Mouse (Mus musculus): ENCODE measurements around the gene Itih5. TPM values are rescaled to one million over a fixed set of nuclear protein-coding genes. Genes with fewer than 3 reads are reported as not detected.

Gene Itih5
- total and polyA plus RNA-seq, 2 experiments from 2014 or later: 11.6 to 16.7 TPM

GRCm38 (mm10) chr2:10127471-10127870 is 25.9 kb upstream of the Itih5 start:
- Histone ChIP-seq H3K27me3 (ENCODE audit: insufficient read depth, low read length) (no peaks in the 10 kb centered on the region), H3K9me3 (ENCODE audit: low read length) (no peaks in the 10 kb centered on the region), H3K27ac (no peak overlapping the region), H3K9ac (replicated peaks; ENCODE audit: low read length) (no peak overlapping the region), H3K36me3 (ENCODE audit: insufficient read depth, low read length) (no peaks in the 10 kb centered on the region), H3K4me1 (ENCODE audit: insufficient read depth, low read length) (no peaks in the 10 kb centered on the region), H3K4me3 (ENCODE audit: low read length) (no peak overlapping the region), H3K4me2 (ENCODE audit: low read depth, low read length) (no peak overlapping the region)
- WGBS: 92% methylated on average over 5 of the region's 5 CpGs
- TF ChIP-seq CTCF (IDR thresholded peaks at IDR 0.05; ENCODE audit: low read depth): no peak
- ATAC-seq (no peak), DNase-seq (ENCODE audit: low spot score) (no peak)

- no peak for DNase-seq (ENCODE audit: low spot score)
- Histone ChIP-seq H3K36me3 (ENCODE audit: insufficient read depth, low read length) (no peaks in the 10 kb centered on the region), H3K4me2 (ENCODE audit: low read depth, low read length) (no peak overlapping the region), H3K27me3 (ENCODE audit: insufficient read depth, low read length) (no peaks in the 10 kb centered on the region), H3K27ac (no peak overlapping the region), H3K9ac (replicated peaks; ENCODE audit: low read length) (no peak overlapping the region), H3K4me1 (ENCODE audit: insufficient read depth, low read length) (no peaks in the 10 kb centered on the region), H3K4me3 (ENCODE audit: low read length) (no peak overlapping the region), H3K9me3 (ENCODE audit: low read length) (no peaks in the 10 kb centered on the region)
- ATAC-seq: no peak
- no peak for TF ChIP-seq CTCF (IDR thresholded peaks at IDR 0.05; ENCODE audit: low read depth)
- WGBS: 83% methylated on average over 4 of the region's 4 CpGs
These were observed 24.8 kb upstream of the Itih5 start for GRCm38 (mm10) chr2:10128571-10128970.

GRCm38 (mm10) chr2:10130341-10130990 is 22.9 kb upstream of the Itih5 start:
- TF ChIP-seq CTCF (IDR thresholded peaks at IDR 0.05; ENCODE audit: low read depth): no peak
- Histone ChIP-seq H3K9ac (replicated peaks; ENCODE audit: low read length) (no peak overlapping the region), H3K9me3 (ENCODE audit: low read length) (no peaks in the 10 kb centered on the region), H3K27ac (no peak overlapping the region), H3K36me3 (ENCODE audit: insufficient read depth, low read length) (no peaks in the 10 kb centered on the region), H3K4me1 (ENCODE audit: insufficient read depth, low read length) (no peaks in the 10 kb centered on the region), H3K27me3 (ENCODE audit: insufficient read depth, low read length) (no peaks in the 10 kb centered on the region), H3K4me3 (ENCODE audit: low read length) (no peak overlapping the region), H3K4me2 (ENCODE audit: low read depth, low read length) (no peak overlapping the region)
- WGBS: 75% methylated on average over 8 of the region's 8 CpGs
- ATAC-seq (no peak), DNase-seq (ENCODE audit: low spot score) (no peak)

GRCm38 (mm10) chr2:10131296-10131695 is 22.1 kb upstream of the Itih5 start, which contains the start of gene Itih2:
Gene Itih2 (minus strand): TSS chr2:10131396.
- no peak for TF ChIP-seq CTCF (IDR thresholded peaks at IDR 0.05; ENCODE audit: low read depth)
- H3K4me1 ChIP-seq (ENCODE audit: insufficient read depth, low read length): no peaks in the 10 kb centered on the region
- DNase-seq (ENCODE audit: low spot score) (no peak), ATAC-seq (no peak)
- H3K9ac ChIP-seq (replicated peaks; ENCODE audit: low read length): no peak within 1 kb of the TSS
- WGBS: 90% methylated on average over 4 of the region's 4 CpGs
- H3K27me3 ChIP-seq (ENCODE audit: insufficient read depth, low read length): no peaks in the 10 kb centered on the region
- H3K4me2 ChIP-seq (ENCODE audit: low read depth, low read length): no peak within 1 kb of the TSS
- no peak within 1 kb of the TSS for H3K4me3 ChIP-seq (ENCODE audit: low read length)
- H3K36me3 ChIP-seq (ENCODE audit: insufficient read depth, low read length): no peaks in the 10 kb centered on the region
- H3K27ac ChIP-seq: no peak within 1 kb of the TSS
- no peaks in the 10 kb centered on the region for H3K9me3 ChIP-seq (ENCODE audit: low read length)

- no peak overlapping the region for H3K4me2 ChIP-seq (ENCODE audit: low read depth, low read length)
- H3K4me1 ChIP-seq (ENCODE audit: insufficient read depth, low read length): no peaks in the 10 kb centered on the region
- no peak overlapping the region for H3K27ac ChIP-seq
- H3K4me3 ChIP-seq (ENCODE audit: low read length): no peak overlapping the region
- no peak for TF ChIP-seq CTCF (IDR thresholded peaks at IDR 0.05; ENCODE audit: low read depth)
- ATAC-seq (no peak), DNase-seq (ENCODE audit: low spot score) (no peak)
- H3K9ac ChIP-seq (replicated peaks; ENCODE audit: low read length): no peak overlapping the region
- 77% methylated on average over 1 of the region's 1 CpGs for WGBS
- no peaks in the 10 kb centered on the region for H3K9me3 ChIP-seq (ENCODE audit: low read length)
- H3K27me3 ChIP-seq (ENCODE audit: insufficient read depth, low read length): no peaks in the 10 kb centered on the region
- no peaks in the 10 kb centered on the region for H3K36me3 ChIP-seq (ENCODE audit: insufficient read depth, low read length)
These were observed 21.2 kb upstream of the Itih5 start for GRCm38 (mm10) chr2:10132128-10132527.

- no peaks in the 10 kb centered on the region for H3K36me3 ChIP-seq (ENCODE audit: insufficient read depth, low read length)
- H3K9ac ChIP-seq (replicated peaks; ENCODE audit: low read length): no peak overlapping the region
- H3K27me3 ChIP-seq (ENCODE audit: insufficient read depth, low read length): no peaks in the 10 kb centered on the region
- H3K4me2 ChIP-seq (ENCODE audit: low read depth, low read length): no peak overlapping the region
- ATAC-seq: no peak
- 73% methylated on average over 6 of the region's 6 CpGs for WGBS
- no peaks in the 10 kb centered on the region for H3K9me3 ChIP-seq (ENCODE audit: low read length)
- H3K4me1 ChIP-seq (ENCODE audit: insufficient read depth, low read length): no peaks in the 10 kb centered on the region
- H3K4me3 ChIP-seq (ENCODE audit: low read length): no peak overlapping the region
- H3K27ac ChIP-seq: no peak overlapping the region
- DNase-seq (ENCODE audit: low spot score): no peak
- TF ChIP-seq CTCF (IDR thresholded peaks at IDR 0.05; ENCODE audit: low read depth): no peak
These were observed 19.4 kb upstream of the Itih5 start for GRCm38 (mm10) chr2:10133941-10134340.

- H3K9me3 ChIP-seq (ENCODE audit: low read length): no peaks in the 10 kb centered on the region
- H3K4me2 ChIP-seq (ENCODE audit: low read depth, low read length): no peak overlapping the region
- H3K9ac ChIP-seq (replicated peaks; ENCODE audit: low read length): no peak overlapping the region
- DNase-seq (ENCODE audit: low spot score): no peak
- no peaks in the 10 kb centered on the region for H3K36me3 ChIP-seq (ENCODE audit: insufficient read depth, low read length)
- TF ChIP-seq CTCF (IDR thresholded peaks at IDR 0.05; ENCODE audit: low read depth): no peak
- no peaks in the 10 kb centered on the region for H3K4me1 ChIP-seq (ENCODE audit: insufficient read depth, low read length)
- H3K27me3 ChIP-seq (ENCODE audit: insufficient read depth, low read length): no peaks in the 10 kb centered on the region
- no peak overlapping the region for H3K27ac ChIP-seq
- ATAC-seq: no peak
- H3K4me3 ChIP-seq (ENCODE audit: low read length): no peak overlapping the region
- 87% methylated on average over 2 of the region's 2 CpGs for WGBS
These were observed 16.1 kb upstream of the Itih5 start for GRCm38 (mm10) chr2:10137320-10137719.
